Mouse (Mus musculus) c-Kit-positive CD71-positive TER-119-negative erythroid progenitor cells, embryonic 14.5 days (primary cell): ENCODE measurements around the gene Adamts12.

Experiments used
- DNase-seq: peaks from one replicate; pipeline ENCODE4 v3.0.0-alpha.2; 2013; ENCODE audit warnings: low read depth

Gene Adamts12

GRCm38 (mm10) chr15:11082961-11083569, 18.5 kb downstream of the Adamts12 start:
- no peak for DNase-seq

GRCm38 (mm10) chr15:11083678-11084077, 19.1 kb downstream of the Adamts12 start:
- no peak for DNase-seq

- no peak for DNase-seq
Measured at GRCm38 (mm10) chr15:11084241-11084992, 19.8 kb downstream of the Adamts12 start.

GRCm38 (mm10) chr15:11084993-11085365, 20.4 kb downstream of the Adamts12 start:
- no peak for DNase-seq

- no peak for DNase-seq
Measured at GRCm38 (mm10) chr15:11089494-11089893, 24.9 kb downstream of the Adamts12 start.

- DNase-seq, result no peak
Measured at GRCm38 (mm10) chr15:11095566-11095965, 31.0 kb downstream of the Adamts12 start.

- no peak for DNase-seq
Measured at GRCm38 (mm10) chr15:11097967-11098702, 33.5 kb downstream of the Adamts12 start.

- no peak for DNase-seq
Measured at GRCm38 (mm10) chr15:11098940-11099339, 34.4 kb downstream of the Adamts12 start.

GRCm38 (mm10) chr15:11100917-11101316, 36.3 kb downstream of the Adamts12 start:
- DNase-seq, result no peak

- DNase-seq, result no peak
Measured at GRCm38 (mm10) chr15:11105101-11105500, 40.5 kb downstream of the Adamts12 start.

- no peak for DNase-seq
Measured at GRCm38 (mm10) chr15:11107376-11107775, 42.8 kb downstream of the Adamts12 start.

GRCm38 (mm10) chr15:11114631-11115197, 50.1 kb downstream of the Adamts12 start:
- no peak for DNase-seq

- no peak for DNase-seq
Measured at GRCm38 (mm10) chr15:11116303-11116702, 51.7 kb downstream of the Adamts12 start.

- no peak for DNase-seq
Measured at GRCm38 (mm10) chr15:11116853-11117252, 52.3 kb downstream of the Adamts12 start.

GRCm38 (mm10) chr15:11118371-11118770, 53.8 kb downstream of the Adamts12 start:
- no peak for DNase-seq

- DNase-seq, result no peak
Measured at GRCm38 (mm10) chr15:11121721-11122120, 57.1 kb downstream of the Adamts12 start.

GRCm38 (mm10) chr15:11125361-11125760, 60.8 kb downstream of the Adamts12 start:
- DNase-seq, result no peak

- no peak for DNase-seq
Measured at GRCm38 (mm10) chr15:11128457-11128856, 63.9 kb downstream of the Adamts12 start.

- no peak for DNase-seq
Measured at GRCm38 (mm10) chr15:11132586-11133558, 68.3 kb downstream of the Adamts12 start.

GRCm38 (mm10) chr15:11145581-11145980, 81.0 kb downstream of the Adamts12 start:
- no peak for DNase-seq

GRCm38 (mm10) chr15:11159386-11159785, 94.8 kb downstream of the Adamts12 start:
- no peak for DNase-seq
